Mouse (Mus musculus) midbrain, embryonic 11.5 days (tissue): Measurements from ENCODE around the gene Ppp1r15b. TPM values are rescaled to one million over a fixed set of nuclear protein-coding genes. Genes with fewer than 3 reads are reported as not detected.
A peak's percentile ranks its signal among the peaks of the same experiment; 100 is the strongest.

Experiments
- ATAC-seq: fragments of 200-750 bp; cut with Nextera tagmentation; 2 replicates; pipeline ENCODE4 v1.8.0; 2017; ENCODE audit warnings: moderate TSS enrichment, moderate library complexity; ENCODE audit not compliant: low FRiP score
- DNase-seq: peaks from one replicate; pipeline ENCODE4 v3.0.0; 2015; ENCODE audit warnings: low spot score; ENCODE audit errors: missing footprints
- H3K27ac ChIP-seq: fragments of 300-500 bp; sonication (generic); 2 replicates; pipeline ENCODE4 v1.5.1; 2014; ENCODE audit warnings: low read depth, low read length
- H3K27me3 ChIP-seq: fragments of 300-500 bp; sonication (generic); 2 replicates; pipeline ENCODE4 v1.6.1; 2014; ENCODE audit warnings: mild to moderate bottlenecking, low read length, moderate library complexity, mixed read lengths; ENCODE audit not compliant: control insufficient read depth, insufficient read depth
- H3K36me3 ChIP-seq: fragments of 300-500 bp; sonication (generic); 2 replicates; pipeline ENCODE4 v1.6.1; 2014; ENCODE audit warnings: mild to moderate bottlenecking, low read length, moderate library complexity, mixed read lengths; ENCODE audit not compliant: control insufficient read depth, insufficient read depth
- H3K4me1 ChIP-seq: fragments of 300-500 bp; sonication (generic); 2 replicates; pipeline ENCODE4 v1.6.1; 2014; ENCODE audit warnings: low read length; ENCODE audit not compliant: control insufficient read depth, insufficient read depth
- H3K4me2 ChIP-seq: fragments of 300-500 bp; sonication (generic); 2 replicates; pipeline ENCODE4 v1.6.1; 2014; ENCODE audit warnings: mild to moderate bottlenecking, moderate library complexity
- H3K4me3 ChIP-seq: fragments of 300-500 bp; sonication (generic); 2 replicates; pipeline ENCODE4 v1.5.1; 2014; ENCODE audit warnings: low read depth, low read length
- H3K9ac ChIP-seq: fragments of 300-500 bp; sonication (generic); 2 replicates; pipeline ENCODE4 v1.6.1; 2014; ENCODE audit warnings: low read length
- H3K9me3 ChIP-seq: fragments of 300-500 bp; sonication (generic); 2 replicates; pipeline ENCODE4 v1.6.1; 2016; ENCODE audit warnings: low read length; ENCODE audit not compliant: control insufficient read depth
- WGBS: fragments of 180-500 bp; shearing (Covaris S2); extraction: QIAGEN DNeasy Blood & Tissue Kit; methylation state at CpG from one replicate; pipeline ENCODE4 v1.1.7; 2014; 5-methylcytosine and 5-hydroxymethylcytosine counted together
- polyA plus RNA-seq: library from polyadenylated mRNA; unstranded; fragments of >200 nt; fragmentation: Nextera tagmentation; extraction: Ambion mirVana; gene quantifications from 2 replicates; pipeline ENCODE4 v1.2.1, GENCODE M21; 2014

The Ppp1r15b gene
- polyA plus RNA-seq, 1 experiment from 2014 or later, result 49.5 TPM

DNA sequence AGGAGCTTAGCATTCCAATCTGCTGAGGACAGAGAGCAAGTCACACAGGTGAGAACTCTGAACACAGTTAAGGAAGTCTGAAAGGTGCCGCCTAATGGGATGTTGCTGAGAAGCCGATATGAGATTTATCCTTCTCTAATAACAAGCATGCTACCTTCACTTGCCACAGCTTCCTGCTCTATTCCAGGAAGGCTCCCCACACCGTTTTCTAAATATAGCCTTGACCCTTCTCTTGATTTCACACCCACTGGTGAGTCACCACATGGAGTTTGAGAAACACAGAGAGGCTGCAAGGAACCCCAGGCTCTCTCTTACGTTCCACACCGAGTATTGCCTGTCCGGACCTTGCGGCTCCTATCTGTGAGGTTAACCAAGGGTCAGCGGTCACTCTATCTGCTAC lies 57.8 kb downstream of the Ppp1r15b start:
- Histone ChIP-seq H3K4me3 (no peak overlapping the region), H3K4me1 (peaks cover 43% of the 10 kb centered on the region), H3K4me2 (peak overlapping the region; percentile 21; the same call in 1 of the 2 replicates), H3K27me3 (no peaks in the 10 kb centered on the region), H3K36me3 (0 out of 2 replicates have a peak, but pooled peaks cover 2% of the 10 kb centered on the region), H3K9ac (0 out of 2 replicates have a peak overlapping the region, but pooled peaks have one; percentile 4), H3K9me3 (no peaks in the 10 kb centered on the region), H3K27ac (peak overlapping the region; percentile 96)
- WGBS, result 79% methylated on average over 8 of the region's 8 CpGs
- no peak for ATAC-seq
- no peak for DNase-seq

Other genes starting within 250 kb of the Ppp1r15b start
- 36.5 TPM in 2 replicates for gene Mdm4, start 100.6 kb upstream of the Ppp1r15b start, polyA plus RNA-seq
- 15.5 and 16.3 TPM in 2 replicates for gene Pik3c2b, start 85.5 kb upstream of the Ppp1r15b start, polyA plus RNA-seq
- 15.7 and 17.0 TPM in 2 replicates for gene Plekha6, start 33.1 kb downstream of the Ppp1r15b start, polyA plus RNA-seq
- not detected in 2 replicates for gene Golt1a, start 178.7 kb downstream of the Ppp1r15b start, polyA plus RNA-seq
- not detected in 2 replicates for gene Kiss1, start 190.7 kb downstream of the Ppp1r15b start, polyA plus RNA-seq
- not detected in 2 replicates for gene Ren1, start 219.4 kb downstream of the Ppp1r15b start, polyA plus RNA-seq
- gene Etnk2, start 232.4 kb downstream of the Ppp1r15b start, polyA plus RNA-seq, result 2.1 and 2.5 TPM in 2 replicates